Mouse (Mus musculus) hindbrain, embryonic 10.5 days (tissue): ENCODE data around the gene Sbf1. TPM values are rescaled to one million over a fixed set of nuclear protein-coding genes. Genes with fewer than 3 reads are reported as not detected.
A peak's percentile ranks its signal among the peaks of the same experiment; 100 is the strongest.

Experiments
- DNase-seq: peaks from one replicate; pipeline ENCODE4 v3.0.0-alpha.2; 2017; ENCODE audit warnings: low spot score
- H3K27ac ChIP-seq: fragments of 300-500 bp; sonication (generic); 2 replicates; pipeline ENCODE4 v1.5.1; 2016; ENCODE audit warnings: mild to moderate bottlenecking, moderate library complexity
- H3K27me3 ChIP-seq: fragments of 300-500 bp; sonication (generic); 2 replicates; pipeline ENCODE4 v1.6.1; 2016; ENCODE audit warnings: mild to moderate bottlenecking; ENCODE audit not compliant: poor library complexity, insufficient read depth, severe bottlenecking
- H3K36me3 ChIP-seq: fragments of 300-500 bp; sonication (generic); 2 replicates; pipeline ENCODE4 v1.6.1; 2016; ENCODE audit warnings: mild to moderate bottlenecking, moderate library complexity
- H3K4me1 ChIP-seq: fragments of 300-500 bp; sonication (generic); replicated peaks from 2 replicates; pipeline ENCODE4 v1.6.1; 2016; ENCODE audit warnings: mild to moderate bottlenecking
- H3K4me3 ChIP-seq: fragments of 300-500 bp; sonication (generic); 2 replicates; pipeline ENCODE4 v1.5.1; 2016; ENCODE audit warnings: mild to moderate bottlenecking, moderate library complexity
- H3K9me3 ChIP-seq: fragments of 300-500 bp; sonication (generic); 2 replicates; pipeline ENCODE4 v1.6.1; 2016; ENCODE audit warnings: mild to moderate bottlenecking, moderate library complexity
- WGBS: fragments of 180-500 bp; shearing (Covaris S2); methylation state at CpG from one replicate; pipeline ENCODE4 v1.1.7; 2016; 5-methylcytosine and 5-hydroxymethylcytosine counted together
- polyA plus RNA-seq: library from polyadenylated mRNA; unstranded; fragments of >200 nt; fragmentation: Nextera tagmentation; extraction: Ambion mirVana; gene quantifications from 2 replicates; pipeline ENCODE4 v1.2.1, GENCODE M21; 2016

Sbf1 gene
- polyA plus RNA-seq, 1 experiment from 2014 or later, result 103 TPM

DNA sequence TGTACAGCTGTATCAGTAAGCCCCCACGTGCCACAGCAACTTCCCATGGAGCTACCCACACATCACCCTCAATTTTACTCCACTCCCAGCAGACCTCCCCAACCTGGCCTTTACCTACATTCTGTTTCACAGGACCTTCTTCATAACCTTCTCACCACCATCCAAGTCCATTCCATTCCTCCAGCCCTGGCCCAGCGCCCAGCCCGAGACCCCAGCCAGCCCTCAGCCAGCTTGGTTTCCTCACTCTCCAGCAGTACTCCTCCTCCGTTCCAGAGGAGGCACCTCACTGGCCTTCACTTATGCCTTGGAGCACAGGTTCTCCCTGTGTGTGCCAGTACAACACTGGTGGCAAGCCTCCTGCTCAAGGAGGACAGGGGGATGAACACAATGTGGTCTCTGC is 1.8 kb downstream of the Sbf1 start:
- H3K27me3 ChIP-seq, result no peaks in the 10 kb centered on the region
- peak overlapping the region; percentile 96 for H3K4me3 ChIP-seq
- 82% methylated on average over 4 of the region's 4 CpGs for WGBS
- H3K4me1 ChIP-seq, result peaks cover 52% of the 10 kb centered on the region
- H3K36me3 ChIP-seq, result peaks cover under 1% of the 10 kb centered on the region
- no peak overlapping the region for H3K27ac ChIP-seq
- H3K9me3 ChIP-seq, result no peaks in the 10 kb centered on the region
- no peak for DNase-seq

DNA sequence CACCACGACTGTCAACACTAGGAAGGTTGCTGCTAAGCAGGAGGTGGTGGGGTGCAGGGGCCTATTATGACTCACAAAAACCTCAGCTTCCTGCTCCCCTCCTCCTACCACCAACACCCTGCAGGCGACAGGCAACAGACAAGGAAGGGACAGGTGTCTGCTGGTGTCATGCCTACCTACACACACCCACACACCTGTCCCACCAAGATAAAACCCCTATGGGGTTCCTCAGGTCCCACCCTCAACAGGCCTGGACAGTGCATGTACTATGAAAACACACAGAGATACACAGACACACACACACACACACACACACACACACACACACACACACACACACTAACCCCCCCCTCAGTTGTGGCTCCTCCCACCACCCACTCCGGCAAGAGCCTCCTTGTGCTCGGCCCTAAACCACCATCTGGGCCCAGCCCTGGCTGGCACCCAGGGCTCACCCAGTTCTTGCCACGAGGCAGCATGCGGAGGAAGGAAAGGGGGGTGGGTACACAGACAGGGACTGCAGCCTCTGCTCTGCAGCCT is 5.1 kb downstream of the Sbf1 start:
- no peaks in the 10 kb centered on the region for H3K9me3 ChIP-seq
- no peaks in the 10 kb centered on the region for H3K27me3 ChIP-seq
- H3K36me3 ChIP-seq, result peaks cover 34% of the 10 kb centered on the region
- no peak for DNase-seq
- no peak overlapping the region for H3K27ac ChIP-seq
- WGBS, result 75% methylated on average over 6 of the region's 6 CpGs
- no peak overlapping the region for H3K4me3 ChIP-seq
- peaks cover 45% of the 10 kb centered on the region for H3K4me1 ChIP-seq

- no peak overlapping the region for H3K27ac ChIP-seq
- no peaks in the 10 kb centered on the region for H3K9me3 ChIP-seq
- 90% methylated on average over 7 of the region's 7 CpGs for WGBS
- no peak for DNase-seq
- H3K27me3 ChIP-seq, result no peaks in the 10 kb centered on the region
- peaks cover 33% of the 10 kb centered on the region for H3K4me1 ChIP-seq
- no peak overlapping the region for H3K4me3 ChIP-seq
- H3K36me3 ChIP-seq, result peaks cover 49% of the 10 kb centered on the region
These were observed 6.5 kb downstream of the Sbf1 start for GRCm38 (mm10) chr15:89308406-89309139.

DNA sequence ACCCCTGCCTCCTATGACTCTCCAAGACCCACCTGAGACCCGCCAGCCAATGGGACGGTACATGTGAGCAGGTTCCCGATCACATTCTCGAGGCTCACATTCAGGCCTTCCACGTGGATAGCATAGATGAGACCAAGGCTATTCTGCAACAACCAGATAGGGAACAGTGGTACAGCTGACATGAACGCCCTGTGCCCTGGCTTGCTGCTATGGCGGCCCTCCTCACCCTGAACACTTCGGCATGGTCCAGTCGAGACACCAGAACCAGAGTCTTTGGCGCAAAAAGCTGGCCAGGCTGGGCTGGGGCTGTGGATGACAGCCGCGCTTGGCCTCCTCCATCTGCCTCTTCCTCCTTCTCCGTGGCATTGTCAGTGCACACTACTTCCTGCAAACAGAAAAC is 7.7 kb downstream of the Sbf1 start:
- DNase-seq, result no peak
- peaks cover 60% of the 10 kb centered on the region for H3K36me3 ChIP-seq
- 91% methylated on average over 13 of the region's 13 CpGs for WGBS

GRCm38 (mm10) chr15:89305966-89306365 is 9.1 kb downstream of the Sbf1 start:
- H3K36me3 ChIP-seq, result peaks cover 75% of the 10 kb centered on the region

More for the DNA sequence above, 7.7 kb downstream of the Sbf1 start:
- no peak overlapping the region for H3K27ac ChIP-seq
- no peaks in the 10 kb centered on the region for H3K27me3 ChIP-seq
- no peak overlapping the region for H3K4me3 ChIP-seq
- no peaks in the 10 kb centered on the region for H3K9me3 ChIP-seq
- peaks cover 22% of the 10 kb centered on the region; the same call in 1 of the 2 replicates for H3K4me1 ChIP-seq

GRCm38 (mm10) chr15:89300600-89300999 is 14.5 kb downstream of the Sbf1 start:
- Histone ChIP-seq H3K9me3 (no peaks in the 10 kb centered on the region), H3K27me3 (no peaks in the 10 kb centered on the region), H3K4me3 (no peak overlapping the region), H3K4me1 (no peaks in the 10 kb centered on the region), H3K36me3 (peaks cover 98% of the 10 kb centered on the region), H3K27ac (no peak overlapping the region)
- 98% methylated on average over 8 of the region's 8 CpGs for WGBS
- no peak for DNase-seq

More at GRCm38 (mm10) chr15:89305966-89306365, 9.1 kb downstream of the Sbf1 start:
- Histone ChIP-seq H3K27me3 (no peaks in the 10 kb centered on the region), H3K4me1 (peaks cover 13% of the 10 kb centered on the region; the same call in 1 of the 2 replicates), H3K9me3 (no peaks in the 10 kb centered on the region), H3K27ac (no peak overlapping the region), H3K4me3 (no peak overlapping the region)
- WGBS, result 51% methylated on average over 1 of the region's 1 CpGs
- no peak for DNase-seq

DNA sequence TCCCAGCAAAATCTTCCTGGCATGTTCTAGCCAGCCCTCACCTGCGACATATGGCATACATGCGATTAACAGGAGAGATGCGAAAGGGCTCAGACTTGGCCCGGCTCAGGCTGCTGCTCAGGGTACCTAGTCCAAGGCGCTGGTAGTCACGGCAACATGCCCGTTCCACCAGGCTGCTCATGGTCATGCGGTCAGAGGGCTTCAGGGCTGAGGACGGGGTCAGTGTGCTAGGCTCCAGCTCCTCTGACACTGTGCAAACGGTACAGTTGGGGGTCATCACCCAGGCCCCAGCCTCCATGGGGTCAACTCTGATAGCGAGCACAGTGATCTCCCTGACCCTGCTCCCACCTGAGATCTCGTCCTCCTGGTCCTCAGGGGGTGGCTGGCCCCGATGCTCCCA is 14.9 kb downstream of the Sbf1 start:
- DNase-seq, result no peak
- Histone ChIP-seq H3K4me3 (no peak overlapping the region), H3K36me3 (peaks cover 98% of the 10 kb centered on the region), H3K27ac (no peak overlapping the region), H3K4me1 (no peaks in the 10 kb centered on the region), H3K9me3 (no peaks in the 10 kb centered on the region), H3K27me3 (no peaks in the 10 kb centered on the region)
- WGBS, result 92% methylated on average over 13 of the region's 13 CpGs

DNA sequence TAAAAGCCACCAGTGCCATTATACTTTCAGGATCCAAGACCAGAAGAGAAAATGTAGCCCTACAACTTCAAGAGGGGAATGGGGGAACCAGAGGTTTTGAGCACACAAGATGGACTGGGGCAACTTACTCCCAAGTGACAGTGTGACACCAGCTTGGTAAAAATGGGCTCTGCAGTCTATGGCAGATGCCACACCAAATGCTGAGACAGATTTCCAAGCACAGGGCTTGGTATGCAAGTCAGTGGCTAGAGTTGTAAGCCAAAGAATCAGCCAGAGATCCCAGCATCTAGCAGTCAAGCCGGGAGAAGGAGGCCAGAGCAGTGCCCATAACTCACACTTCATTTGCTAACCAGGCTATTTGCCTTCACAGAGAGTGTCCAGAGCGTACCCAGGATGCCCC is 17.4 kb downstream of the Sbf1 start:
- H3K4me1 ChIP-seq, result no peaks in the 10 kb centered on the region
- peaks cover 98% of the 10 kb centered on the region for H3K36me3 ChIP-seq
- WGBS, result 91% methylated on average over 2 of the region's 2 CpGs
- no peak for DNase-seq
- no peaks in the 10 kb centered on the region for H3K9me3 ChIP-seq
- H3K4me3 ChIP-seq, result no peak overlapping the region
- H3K27ac ChIP-seq, result no peak overlapping the region
- no peaks in the 10 kb centered on the region for H3K27me3 ChIP-seq

DNA sequence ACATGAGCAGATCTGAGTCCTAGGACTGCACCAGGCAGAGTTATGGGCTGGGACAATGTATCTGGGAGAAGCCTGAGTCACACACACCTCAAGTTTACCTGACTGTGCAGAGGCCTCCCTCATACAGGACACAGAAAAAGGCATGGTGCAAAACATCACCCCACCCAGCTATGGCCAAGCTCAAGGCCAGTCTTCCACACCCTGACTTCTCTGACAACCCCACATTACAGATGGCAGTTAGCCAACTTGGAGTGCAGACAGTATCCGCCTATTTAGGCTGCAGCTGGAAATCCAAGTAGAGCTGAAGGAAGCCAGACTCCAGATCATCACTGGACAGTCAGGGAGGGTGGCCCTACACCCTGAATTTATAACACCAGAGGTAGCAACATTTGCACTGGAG is 18.6 kb downstream of the Sbf1 start:
- H3K36me3 ChIP-seq, result peaks cover 98% of the 10 kb centered on the region
- H3K27me3 ChIP-seq, result no peaks in the 10 kb centered on the region
- H3K27ac ChIP-seq, result no peak overlapping the region
- WGBS, result 88% methylated on average over 1 of the region's 1 CpGs
- H3K4me3 ChIP-seq, result no peak overlapping the region
- H3K9me3 ChIP-seq, result no peaks in the 10 kb centered on the region
- no peak for DNase-seq
- H3K4me1 ChIP-seq, result no peaks in the 10 kb centered on the region

DNA sequence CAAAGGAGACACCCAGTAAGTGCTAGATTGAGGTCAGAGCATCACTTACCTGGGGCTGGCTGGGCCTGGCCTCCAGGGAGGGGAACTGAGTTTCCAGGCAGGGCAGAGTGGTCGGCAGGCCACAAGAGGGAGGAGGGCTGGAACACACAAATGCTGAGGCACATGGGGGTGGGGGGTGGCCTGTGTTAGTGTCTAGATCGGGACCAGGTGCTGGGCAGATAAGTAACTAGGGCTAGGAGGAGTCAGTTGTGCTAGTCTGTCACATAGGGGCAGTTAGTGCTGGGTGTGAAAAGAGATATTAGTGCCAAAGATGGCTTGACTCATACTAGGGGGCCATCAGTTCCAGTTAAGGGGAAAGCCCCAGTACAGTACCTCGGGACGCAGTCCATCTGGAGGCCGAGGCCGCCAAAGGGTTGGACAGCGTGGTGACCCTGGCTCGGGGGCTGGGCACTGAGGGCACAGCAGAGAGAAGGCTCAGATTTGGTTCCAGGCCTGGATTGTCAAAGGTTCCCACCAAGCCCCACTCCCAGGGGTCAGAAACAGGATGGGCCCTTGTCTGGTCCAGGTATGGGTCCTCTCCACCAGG is 19.4 kb downstream of the Sbf1 start:
- Histone ChIP-seq H3K4me3 (no peak overlapping the region), H3K27me3 (no peaks in the 10 kb centered on the region), H3K36me3 (peaks cover 98% of the 10 kb centered on the region), H3K9me3 (no peaks in the 10 kb centered on the region), H3K27ac (no peak overlapping the region), H3K4me1 (no peaks in the 10 kb centered on the region)
- 93% methylated on average over 8 of the region's 8 CpGs for WGBS
- no peak for DNase-seq

GRCm38 (mm10) chr15:89293778-89294177 is 21.3 kb downstream of the Sbf1 start:
- Histone ChIP-seq H3K36me3 (peaks cover 99% of the 10 kb centered on the region), H3K27me3 (no peaks in the 10 kb centered on the region), H3K9me3 (no peaks in the 10 kb centered on the region), H3K4me3 (no peak overlapping the region), H3K27ac (no peak overlapping the region), H3K4me1 (no peaks in the 10 kb centered on the region)
- WGBS, result 91% methylated on average over 10 of the region's 10 CpGs
- DNase-seq, result no peak

GRCm38 (mm10) chr15:89292795-89293194 is 22.3 kb downstream of the Sbf1 start:
- Histone ChIP-seq H3K36me3 (peaks cover 100% of the 10 kb centered on the region), H3K4me1 (no peaks in the 10 kb centered on the region), H3K27me3 (no peaks in the 10 kb centered on the region), H3K4me3 (no peak overlapping the region), H3K9me3 (no peaks in the 10 kb centered on the region), H3K27ac (no peak overlapping the region)
- 92% methylated on average over 2 of the region's 2 CpGs for WGBS
- DNase-seq, result no peak

- DNase-seq, result no peak
- Histone ChIP-seq H3K36me3 (peaks cover 99% of the 10 kb centered on the region), H3K4me3 (no peak overlapping the region), H3K9me3 (no peaks in the 10 kb centered on the region), H3K4me1 (no peaks in the 10 kb centered on the region), H3K27me3 (no peaks in the 10 kb centered on the region), H3K27ac (no peak overlapping the region)
- WGBS, result 90% methylated on average over 3 of the region's 3 CpGs
These were observed 23.6 kb downstream of the Sbf1 start for GRCm38 (mm10) chr15:89291521-89291920.
